Mouse (Mus musculus) CD4-positive, CD25-positive, alpha-beta regulatory T cell, adult 9 weeks (primary cell): ENCODE data around the gene Chrnb2. TPM values are rescaled to one million over a fixed set of nuclear protein-coding genes. Genes with fewer than 3 reads are reported as not detected.

Experiments used
- polyA plus RNA-seq: library from polyadenylated mRNA; unstranded; fragments of 100-300 nt; shearing (Covaris generic); gene quantifications from one replicate; pipeline ENCODE4 v1.2.1, GENCODE M21; 2017

Gene Chrnb2
- 1.7 TPM for polyA plus RNA-seq

GRCm38 (mm10) chr3:89764119-89764724 is at the start of gene Chrnb2:
Gene Chrnb2 (minus strand): TSS chr3:89764632.

DNA sequence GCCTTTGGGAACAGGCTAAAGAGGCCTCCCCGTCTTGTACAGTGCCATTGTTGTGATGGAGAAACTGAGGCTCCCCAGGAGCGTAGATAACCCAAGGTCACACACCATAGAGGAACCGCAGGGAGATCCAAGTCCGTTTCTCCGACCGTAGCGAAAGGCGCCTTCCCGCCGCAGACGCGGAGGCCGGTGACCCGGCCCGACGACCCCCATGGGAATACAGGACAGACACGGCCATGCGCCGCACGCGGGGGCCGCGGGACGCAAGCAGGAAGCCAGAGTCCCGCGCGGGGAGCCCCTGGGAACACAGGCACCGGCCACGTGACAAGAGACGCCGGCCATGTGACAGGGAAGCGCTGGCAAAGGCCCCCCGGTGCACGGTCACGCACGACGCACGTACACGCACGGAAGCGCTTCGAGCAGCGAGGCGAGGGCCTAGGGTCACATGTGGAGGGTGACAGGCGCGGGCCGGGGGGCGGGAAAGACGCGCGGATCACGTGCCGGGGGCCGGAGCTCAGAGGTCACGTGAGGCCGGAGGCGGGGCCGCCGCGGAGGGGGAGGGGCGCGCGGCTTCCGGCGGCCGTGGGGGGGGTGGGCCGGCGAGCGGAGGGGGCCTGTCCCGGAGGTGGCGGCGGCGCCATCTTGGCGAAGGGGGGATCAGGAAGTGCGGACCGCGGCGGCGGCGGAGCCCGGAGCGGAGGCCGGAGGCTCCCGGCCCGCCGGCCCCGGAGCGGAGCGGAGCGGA is 8.7 kb upstream of the Chrnb2 start, which contains the start of gene Ube2q1:
Gene Ube2q1 (plus strand): TSS at position 649 of the 742 bp plus-strand sequence.

GRCm38 (mm10) chr3:89714359-89715206 is 49.8 kb downstream of the Chrnb2 start, which contains the start of gene Adar:
Gene Adar (plus strand): TSS chr3:89715022.

Other genes starting within 250 kb of the Chrnb2 start
- gene Kcnn3, start 244.5 kb downstream of the Chrnb2 start, polyA plus RNA-seq = not detected
- 154 TPM for gene Adar, start 49.6 kb downstream of the Chrnb2 start, polyA plus RNA-seq
- gene Ube2q1, start 9.0 kb upstream of the Chrnb2 start, polyA plus RNA-seq = 9.0 TPM
- 8.3 TPM for gene She, start 66.7 kb upstream of the Chrnb2 start, polyA plus RNA-seq
- gene Il6ra, start 148.6 kb upstream of the Chrnb2 start, polyA plus RNA-seq = 16.8 TPM
- 28.4 TPM for gene Atp8b2, start 198.9 kb upstream of the Chrnb2 start, polyA plus RNA-seq
- gene Hax1, start 234.1 kb upstream of the Chrnb2 start, polyA plus RNA-seq = 116 TPM